Mouse (Mus musculus) liver, embryonic 16.5 days (tissue): ENCODE measurements around the gene Ubxn10. TPM values are rescaled to one million over a fixed set of nuclear protein-coding genes. Genes with fewer than 3 reads are reported as not detected.

Experiments
- ATAC-seq: fragments of 200-750 bp; cut with Nextera tagmentation; 2 replicates; pipeline ENCODE4 v1.8.0; 2017; ENCODE audit warnings: low read depth, mild to moderate bottlenecking, moderate number of reproducible peaks, moderate library complexity
- H3K27ac ChIP-seq: fragments of 300-500 bp; sonication (generic); 2 replicates; pipeline ENCODE4 v1.5.1; 2014; ENCODE audit warnings: mild to moderate bottlenecking, low read length
- H3K27me3 ChIP-seq: fragments of 300-500 bp; sonication (generic); 2 replicates; pipeline ENCODE4 v1.6.1; 2014; ENCODE audit warnings: low read depth, low read length, mixed read lengths; ENCODE audit not compliant: control insufficient read depth, insufficient read depth
- H3K36me3 ChIP-seq: fragments of 300-500 bp; sonication (generic); 2 replicates; pipeline ENCODE4 v1.6.1; 2014; ENCODE audit warnings: mild to moderate bottlenecking; ENCODE audit not compliant: control insufficient read depth, insufficient read depth
- H3K4me1 ChIP-seq: fragments of 300-500 bp; sonication (generic); 2 replicates; pipeline ENCODE4 v1.6.1; 2014; ENCODE audit warnings: low read depth, low read length, mixed read lengths; ENCODE audit not compliant: control insufficient read depth
- H3K4me2 ChIP-seq: fragments of 300-500 bp; sonication (generic); 2 replicates; pipeline ENCODE4 v1.6.1; 2014; ENCODE audit warnings: low read depth, low read length, mixed read lengths
- H3K4me3 ChIP-seq: fragments of 300-500 bp; sonication (generic); 2 replicates; pipeline ENCODE4 v1.5.1; 2014; ENCODE audit warnings: low read depth, mild to moderate bottlenecking, low read length
- H3K9ac ChIP-seq: fragments of 300-500 bp; sonication (generic); 2 replicates; pipeline ENCODE4 v1.6.1; 2014; ENCODE audit warnings: low read depth, low read length
- H3K9me3 ChIP-seq: fragments of 300-500 bp; sonication (generic); replicated peaks from 2 replicates; pipeline ENCODE4 v1.6.1; 2016; ENCODE audit warnings: low read length; ENCODE audit not compliant: control insufficient read depth
- WGBS: fragments of 180-500 bp; shearing (Covaris S2); extraction: QIAGEN DNeasy Blood & Tissue Kit; methylation state at CpG from one replicate; pipeline ENCODE4 v1.1.7; 2014; ENCODE audit not compliant: insufficient replicate concordance; 5-methylcytosine and 5-hydroxymethylcytosine counted together
- polyA plus RNA-seq: library from polyadenylated mRNA; unstranded; fragments of >200 nt; fragmentation: Nextera tagmentation; extraction: Ambion mirVana; gene quantifications from 2 replicates; pipeline ENCODE4 v1.2.1, GENCODE M21; 2015

Gene Ubxn10
- 0.04 and 0.11 TPM in 2 replicates for polyA plus RNA-seq

GRCm38 (mm10) chr4:138737031-138737430 lies at the start of gene Ubxn10:
Ubxn10 (minus strand) TSS chr4:138737167.
- 36% methylated on average over 7 of the region's 7 CpGs for WGBS
- no peak within 1 kb of the TSS for H3K4me2 ChIP-seq
- H3K9ac ChIP-seq: no peak within 1 kb of the TSS
- no peaks in the 10 kb centered on the region for H3K27me3 ChIP-seq
- no peak within 1 kb of the TSS for H3K4me3 ChIP-seq
- no peaks in the 10 kb centered on the region for H3K9me3 ChIP-seq
- no peak within 1 kb of the TSS for H3K27ac ChIP-seq
- no peaks in the 10 kb centered on the region for H3K36me3 ChIP-seq
- no peaks in the 10 kb centered on the region for H3K4me1 ChIP-seq
- ATAC-seq: no peak

GRCm38 (mm10) chr4:138786141-138786540 lies 49.2 kb upstream of the Ubxn10 start:
- Histone ChIP-seq H3K4me2 (no peak overlapping the region), H3K4me3 (no peak overlapping the region), H3K27ac (no peak overlapping the region), H3K9ac (no peak overlapping the region), H3K36me3 (no peaks in the 10 kb centered on the region), H3K4me1 (no peaks in the 10 kb centered on the region), H3K27me3 (no peaks in the 10 kb centered on the region), H3K9me3 (no peaks in the 10 kb centered on the region)
- 40% methylated on average over 4 of the region's 4 CpGs for WGBS
- ATAC-seq: no peak

DNA sequence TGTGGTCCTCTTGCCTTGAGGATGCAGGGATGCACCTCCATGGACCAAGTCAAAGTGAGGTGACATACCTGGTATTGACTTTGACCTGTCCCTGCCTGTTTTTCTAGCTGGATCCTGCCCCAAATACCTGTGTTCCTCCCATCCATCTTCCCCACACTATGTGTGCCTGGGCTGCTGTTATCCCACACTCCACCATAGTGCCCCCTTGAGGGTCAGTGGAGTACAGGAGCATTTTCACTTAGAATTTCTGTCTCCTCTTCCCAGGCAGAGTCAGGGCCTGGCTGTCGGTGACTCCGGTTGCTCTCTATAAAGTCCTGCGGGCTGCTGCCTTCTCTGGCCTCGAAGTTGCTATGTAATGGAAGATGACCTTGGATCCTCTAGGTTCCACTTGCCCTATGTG lies 48.8 kb upstream of the Ubxn10 start:
- Histone ChIP-seq H3K4me2 (no peak overlapping the region), H3K9me3 (no peaks in the 10 kb centered on the region), H3K36me3 (no peaks in the 10 kb centered on the region), H3K9ac (no peak overlapping the region), H3K4me1 (no peaks in the 10 kb centered on the region), H3K27ac (no peak overlapping the region), H3K4me3 (no peak overlapping the region), H3K27me3 (no peaks in the 10 kb centered on the region)
- WGBS: 36% methylated on average over 4 of the region's 4 CpGs
- ATAC-seq: no peak

- Histone ChIP-seq H3K36me3 (no peaks in the 10 kb centered on the region), H3K9me3 (no peaks in the 10 kb centered on the region), H3K4me2 (no peak overlapping the region), H3K9ac (no peak overlapping the region), H3K27ac (no peak overlapping the region), H3K27me3 (no peaks in the 10 kb centered on the region), H3K4me1 (no peaks in the 10 kb centered on the region), H3K4me3 (no peak overlapping the region)
- 56% methylated on average over 6 of the region's 6 CpGs for WGBS
- ATAC-seq: no peak
Measured at GRCm38 (mm10) chr4:138782098-138782497, 45.1 kb upstream of the Ubxn10 start.

GRCm38 (mm10) chr4:138780300-138780699 lies 43.3 kb upstream of the Ubxn10 start:
- no peak overlapping the region for H3K27ac ChIP-seq

DNA sequence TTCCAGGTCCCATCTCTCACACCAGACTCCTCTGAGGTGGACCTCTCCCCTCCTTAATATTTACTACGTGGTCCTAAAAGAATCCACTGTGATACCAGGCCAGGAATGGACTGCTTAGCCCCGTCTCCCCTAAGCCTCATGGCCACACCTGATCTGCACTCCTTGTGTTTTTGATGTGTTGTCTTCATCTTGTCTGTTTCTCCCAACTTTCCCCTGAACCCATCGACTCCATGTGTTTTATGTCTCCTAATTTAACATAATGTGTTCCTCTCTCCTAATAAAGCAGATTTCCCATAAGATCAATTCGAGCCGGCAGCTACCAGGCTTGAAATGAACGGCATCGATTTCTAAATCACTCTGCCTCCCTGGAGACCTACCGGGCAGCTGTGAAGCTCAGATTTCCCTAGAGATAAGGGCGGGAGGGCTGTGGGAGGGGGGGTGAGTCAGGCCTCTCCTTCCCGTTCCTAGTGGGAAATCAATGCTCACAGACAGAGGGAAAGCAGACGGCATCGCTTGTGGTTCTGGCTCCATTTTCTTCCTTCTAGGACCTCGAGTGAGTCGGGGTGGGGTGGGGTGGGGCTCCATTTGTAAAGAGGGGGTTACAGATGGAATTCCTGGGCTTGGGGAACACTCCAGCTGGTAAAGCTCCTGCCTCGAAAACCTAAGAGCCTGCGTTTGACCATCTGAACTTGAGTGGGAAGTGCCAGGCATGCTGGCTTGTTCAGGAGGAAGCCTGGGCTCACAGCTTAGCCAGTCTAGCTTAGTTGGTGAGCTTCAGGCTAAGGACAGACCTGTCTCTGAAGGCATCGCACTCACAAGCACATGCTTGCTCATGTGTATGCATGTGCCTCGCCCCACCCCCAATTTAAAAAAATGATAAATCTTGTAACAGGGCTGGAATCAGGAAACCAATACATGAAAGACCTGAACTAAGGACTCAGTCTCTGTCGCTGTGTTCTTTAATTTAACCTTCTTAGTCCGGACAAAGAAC lies 40.7 kb upstream of the Ubxn10 start:
- Histone ChIP-seq H3K27ac (no peak overlapping the region), H3K4me1 (no peaks in the 10 kb centered on the region), H3K9ac (no peak overlapping the region), H3K36me3 (no peaks in the 10 kb centered on the region), H3K27me3 (no peaks in the 10 kb centered on the region), H3K4me2 (no peak overlapping the region), H3K4me3 (no peak overlapping the region), H3K9me3 (no peaks in the 10 kb centered on the region)
- 32% methylated on average over 20 of the region's 20 CpGs for WGBS
- no peak for ATAC-seq

More at GRCm38 (mm10) chr4:138780300-138780699, 43.3 kb upstream of the Ubxn10 start:
- ATAC-seq: no peak
- Histone ChIP-seq H3K4me3 (no peak overlapping the region), H3K27me3 (no peaks in the 10 kb centered on the region), H3K9ac (no peak overlapping the region), H3K9me3 (no peaks in the 10 kb centered on the region), H3K4me2 (no peak overlapping the region), H3K36me3 (no peaks in the 10 kb centered on the region), H3K4me1 (no peaks in the 10 kb centered on the region)
- 61% methylated on average over 5 of the region's 5 CpGs for WGBS

DNA sequence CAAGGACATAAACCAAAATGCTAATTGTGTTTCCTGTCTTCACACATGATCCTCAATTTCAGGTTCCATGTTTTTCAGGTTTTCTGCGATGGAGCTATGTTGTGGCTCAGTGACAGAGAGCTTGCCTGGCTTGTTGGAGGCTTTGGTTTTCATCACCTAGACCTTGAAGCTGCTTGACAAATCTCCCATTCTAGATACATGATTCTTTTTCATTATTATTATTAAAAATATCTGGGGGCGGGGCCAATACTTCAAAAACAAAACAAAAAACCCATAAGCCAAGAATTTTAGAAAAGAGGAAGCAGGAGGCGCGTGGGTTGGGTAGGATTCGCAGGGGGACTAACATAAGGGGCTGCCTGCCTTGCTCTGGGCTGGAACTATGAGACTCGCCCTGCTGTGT lies 38.5 kb upstream of the Ubxn10 start, which contains the start of gene Pla2g2d:
Gene Pla2g2d (plus strand): TSS at position 301 of the 400 bp plus-strand sequence.
- H3K36me3 ChIP-seq: no peaks in the 10 kb centered on the region
- no peak within 1 kb of the TSS for H3K9ac ChIP-seq
- H3K27ac ChIP-seq: no peak within 1 kb of the TSS
- H3K4me3 ChIP-seq: no peak within 1 kb of the TSS
- H3K9me3 ChIP-seq: no peaks in the 10 kb centered on the region
- no peak within 1 kb of the TSS for H3K4me2 ChIP-seq
- no peaks in the 10 kb centered on the region for H3K27me3 ChIP-seq
- no peaks in the 10 kb centered on the region for H3K4me1 ChIP-seq
- ATAC-seq: no peak
- 51% methylated on average over 6 of the region's 6 CpGs for WGBS

- H3K4me1 ChIP-seq: no peaks in the 10 kb centered on the region
- no peak overlapping the region for H3K27ac ChIP-seq
- no peaks in the 10 kb centered on the region for H3K36me3 ChIP-seq
- H3K4me3 ChIP-seq: no peak overlapping the region
- no peak for ATAC-seq
- no peaks in the 10 kb centered on the region for H3K9me3 ChIP-seq
- 48% methylated on average over 5 of the region's 5 CpGs for WGBS
- H3K27me3 ChIP-seq: no peaks in the 10 kb centered on the region
- no peak overlapping the region for H3K9ac ChIP-seq
- H3K4me2 ChIP-seq: no peak overlapping the region
Measured at GRCm38 (mm10) chr4:138772386-138772785, 35.4 kb upstream of the Ubxn10 start.

GRCm38 (mm10) chr4:138771970-138772369 lies 35.0 kb upstream of the Ubxn10 start:
- 63% methylated on average over 10 of the region's 10 CpGs for WGBS
- no peaks in the 10 kb centered on the region for H3K4me1 ChIP-seq
- no peaks in the 10 kb centered on the region for H3K27me3 ChIP-seq
- H3K4me3 ChIP-seq: no peak overlapping the region
- H3K9ac ChIP-seq: no peak overlapping the region
- H3K27ac ChIP-seq: no peak overlapping the region
- H3K4me2 ChIP-seq: no peak overlapping the region
- no peaks in the 10 kb centered on the region for H3K9me3 ChIP-seq
- no peak for ATAC-seq
- H3K36me3 ChIP-seq: no peaks in the 10 kb centered on the region
